Mouse (Mus musculus): ENCODE measurements around the gene Crybg2. TPM values are rescaled to one million over a fixed set of nuclear protein-coding genes. Genes with fewer than 3 reads are reported as not detected.

The Crybg2 gene
- polyA plus RNA-seq, 1 experiment from 2014 or later = 2.9 TPM

GRCm38 (mm10) chr4:134041317-134042123, 19.1 kb upstream of the Crybg2 start:
- Histone ChIP-seq H3K4me2 (no peak overlapping the region), H3K9ac (no peak overlapping the region), H3K27ac (ENCODE audit: low read depth) (no peak overlapping the region), H3K4me3 (ENCODE audit: low read depth, low read length) (no peak overlapping the region), H3K4me1 (ENCODE audit: insufficient read depth) (no peaks in the 10 kb centered on the region), H3K27me3 (ENCODE audit: insufficient read depth, low read length) (no peaks in the 10 kb centered on the region), H3K36me3 (ENCODE audit: insufficient read depth) (no peaks in the 10 kb centered on the region), H3K9me3 (ENCODE audit: low read depth, low read length) (no peaks in the 10 kb centered on the region)
- no peak for TF ChIP-seq CTCF (IDR thresholded peaks at IDR 0.05; ENCODE audit: low read depth)
- ATAC-seq (ENCODE audit: insufficient read depth) (peak; percentile 74; the same call in 1 of the 2 replicates), DNase-seq (peak; percentile 90)
- 30% methylated on average over 9 of the region's 9 CpGs for WGBS

- DNase-seq (no peak), ATAC-seq (ENCODE audit: insufficient read depth) (no peak)
- TF ChIP-seq CTCF (IDR thresholded peaks at IDR 0.05; ENCODE audit: low read depth) = no peak
- H3K4me2 ChIP-seq = no peak overlapping the region
- no peaks in the 10 kb centered on the region for H3K36me3 ChIP-seq (ENCODE audit: insufficient read depth)
- H3K9ac ChIP-seq = no peak overlapping the region
- WGBS = 25% methylated on average over 2 of the region's 2 CpGs
- no peak overlapping the region for H3K27ac ChIP-seq (ENCODE audit: low read depth)
- H3K27me3 ChIP-seq (ENCODE audit: insufficient read depth, low read length) = no peaks in the 10 kb centered on the region
- no peaks in the 10 kb centered on the region for H3K9me3 ChIP-seq (ENCODE audit: low read depth, low read length)
- H3K4me3 ChIP-seq (ENCODE audit: low read depth, low read length) = no peak overlapping the region
- no peaks in the 10 kb centered on the region for H3K4me1 ChIP-seq (ENCODE audit: insufficient read depth)
Measured at GRCm38 (mm10) chr4:134043041-134043440, 17.6 kb upstream of the Crybg2 start.

- Histone ChIP-seq H3K27ac (ENCODE audit: low read depth) (no peak overlapping the region), H3K4me3 (ENCODE audit: low read depth, low read length) (no peak overlapping the region), H3K4me2 (no peak overlapping the region), H3K9ac (no peak overlapping the region), H3K36me3 (ENCODE audit: insufficient read depth) (no peaks in the 10 kb centered on the region), H3K27me3 (ENCODE audit: insufficient read depth, low read length) (no peaks in the 10 kb centered on the region), H3K4me1 (ENCODE audit: insufficient read depth) (peaks cover 2% of the 10 kb centered on the region), H3K9me3 (ENCODE audit: low read depth, low read length) (no peaks in the 10 kb centered on the region)
- TF ChIP-seq CTCF (IDR thresholded peaks at IDR 0.05; ENCODE audit: low read depth) = no peak
- ATAC-seq (ENCODE audit: insufficient read depth) = no peak
- WGBS = 45% methylated on average over 5 of the region's 5 CpGs
- DNase-seq = no peak
Measured at GRCm38 (mm10) chr4:134047648-134048047, 13.0 kb upstream of the Crybg2 start.

- Histone ChIP-seq H3K9ac (no peak overlapping the region), H3K36me3 (ENCODE audit: insufficient read depth) (no peaks in the 10 kb centered on the region), H3K27me3 (ENCODE audit: insufficient read depth, low read length) (no peaks in the 10 kb centered on the region), H3K4me1 (ENCODE audit: insufficient read depth) (peaks cover 6% of the 10 kb centered on the region), H3K9me3 (ENCODE audit: low read depth, low read length) (no peaks in the 10 kb centered on the region), H3K4me3 (ENCODE audit: low read depth, low read length) (no peak overlapping the region), H3K27ac (ENCODE audit: low read depth) (no peak overlapping the region), H3K4me2 (no peak overlapping the region)
- ATAC-seq (ENCODE audit: insufficient read depth) (no peak), DNase-seq (no peak)
- 80% methylated on average over 5 of the region's 5 CpGs for WGBS
- no peak for TF ChIP-seq CTCF (IDR thresholded peaks at IDR 0.05; ENCODE audit: low read depth)
Measured at GRCm38 (mm10) chr4:134051912-134052311, 8.7 kb upstream of the Crybg2 start.

- 18% methylated on average over 8 of the region's 8 CpGs for WGBS
- H3K27me3 ChIP-seq (ENCODE audit: insufficient read depth, low read length) = no peaks in the 10 kb centered on the region
- no peaks in the 10 kb centered on the region for H3K36me3 ChIP-seq (ENCODE audit: insufficient read depth)
- H3K4me2 ChIP-seq = no peak overlapping the region
- no peak for TF ChIP-seq CTCF (IDR thresholded peaks at IDR 0.05; ENCODE audit: low read depth)
- H3K27ac ChIP-seq (ENCODE audit: low read depth) = peak overlapping the region; percentile 30; the same call in 1 of the 2 replicates
- ATAC-seq (ENCODE audit: insufficient read depth) = peak; percentile 70; the same call in 1 of the 2 replicates
- H3K4me1 ChIP-seq (ENCODE audit: insufficient read depth) = peaks cover 6% of the 10 kb centered on the region
- no peak overlapping the region for H3K4me3 ChIP-seq (ENCODE audit: low read depth, low read length)
- DNase-seq = peak; percentile 83
- no peak overlapping the region for H3K9ac ChIP-seq
- no peaks in the 10 kb centered on the region for H3K9me3 ChIP-seq (ENCODE audit: low read depth, low read length)
Measured at GRCm38 (mm10) chr4:134052560-134052959, 8.1 kb upstream of the Crybg2 start.

GRCm38 (mm10) chr4:134053538-134053937, 7.1 kb upstream of the Crybg2 start, which contains the start of gene Zfp683:
Gene Zfp683, plus strand, starts transcription at chr4:134053838.
- no peak within 1 kb of the TSS for H3K4me2 ChIP-seq
- TF ChIP-seq CTCF (IDR thresholded peaks at IDR 0.05; ENCODE audit: low read depth) = no peak
- H3K4me1 ChIP-seq (ENCODE audit: insufficient read depth) = peaks cover 6% of the 10 kb centered on the region
- no peak within 1 kb of the TSS for H3K4me3 ChIP-seq (ENCODE audit: low read depth, low read length)
- H3K9ac ChIP-seq = no peak within 1 kb of the TSS
- peak within 1 kb of the TSS; percentile 30; the same call in 1 of the 2 replicates for H3K27ac ChIP-seq (ENCODE audit: low read depth)
- ATAC-seq (ENCODE audit: insufficient read depth) = no peak
- DNase-seq = no peak
- H3K27me3 ChIP-seq (ENCODE audit: insufficient read depth, low read length) = no peaks in the 10 kb centered on the region
- 86% methylated on average over 3 of the region's 3 CpGs for WGBS
- H3K36me3 ChIP-seq (ENCODE audit: insufficient read depth) = no peaks in the 10 kb centered on the region
- no peaks in the 10 kb centered on the region for H3K9me3 ChIP-seq (ENCODE audit: low read depth, low read length)

- H3K4me2 ChIP-seq = peak overlapping the region; percentile 14; the same call in 1 of the 2 replicates
- no peaks in the 10 kb centered on the region for H3K9me3 ChIP-seq (ENCODE audit: low read depth, low read length)
- H3K4me1 ChIP-seq (ENCODE audit: insufficient read depth) = no peaks in the 10 kb centered on the region
- no peak overlapping the region for H3K4me3 ChIP-seq (ENCODE audit: low read depth, low read length)
- ATAC-seq (ENCODE audit: insufficient read depth) (no peak), DNase-seq (peak; percentile 15)
- 23% methylated on average over 14 of the region's 14 CpGs for WGBS
- no peak for TF ChIP-seq CTCF (IDR thresholded peaks at IDR 0.05; ENCODE audit: low read depth)
- peaks cover 7% of the 10 kb centered on the region; the same call in 1 of the 2 replicates for H3K27me3 ChIP-seq (ENCODE audit: insufficient read depth, low read length)
- no peak overlapping the region for H3K27ac ChIP-seq (ENCODE audit: low read depth)
- H3K36me3 ChIP-seq (ENCODE audit: insufficient read depth) = no peaks in the 10 kb centered on the region
- H3K9ac ChIP-seq = no peak overlapping the region
Measured at GRCm38 (mm10) chr4:134058166-134058715, 2.4 kb upstream of the Crybg2 start.
